Mouse (Mus musculus) bone marrow, adult 2 months (tissue): ENCODE results near the gene Klhdc8a.
"Not testable (repeated sequence)": the region's sequence is repeated elsewhere in the genome, so short reads cannot be mapped to it uniquely, and the experiment has no call there.

Experiments used
- CTCF ChIP-seq: fragments of 200-500 bp; IDR thresholded peaks from 2 replicates; pipeline ENCODE4 v1.5.1; 2011; ENCODE audit warnings: low read length, control low read depth; ENCODE audit not compliant: control insufficient read depth, insufficient read depth
- POLR2A ChIP-seq: fragments of 200-500 bp; IDR thresholded peaks from 2 replicates; pipeline ENCODE4 v1.6.1; 2011; ENCODE audit warnings: low read depth, mild to moderate bottlenecking, control low read depth, low read length, borderline replicate concordance; ENCODE audit not compliant: control insufficient read depth

DNA sequence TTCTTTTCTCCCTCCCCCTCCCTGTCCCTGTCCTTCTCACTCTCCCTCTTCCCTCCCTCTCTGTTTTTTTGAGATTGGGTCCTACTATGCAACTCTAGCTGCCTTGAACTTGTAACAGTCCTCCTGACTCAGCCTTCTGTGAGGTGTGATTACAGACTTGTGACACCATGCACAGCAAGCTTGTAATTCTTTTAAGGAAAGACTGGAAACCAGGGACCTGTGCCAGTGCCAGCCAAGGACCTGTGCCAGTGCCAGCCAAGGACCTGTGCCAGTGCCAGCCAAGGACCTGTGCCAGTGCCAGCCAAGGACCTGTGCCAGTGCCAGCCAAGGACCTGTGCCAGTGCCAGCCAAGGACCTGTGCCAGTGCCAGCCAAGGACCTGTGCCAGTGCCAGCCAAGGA is 50.6 kb downstream of the Klhdc8a start:
- not testable (repeated sequence) for TF ChIP-seq POLR2A, CTCF
